Mouse (Mus musculus): ENCODE measurements around the gene Trmt44. TPM values are rescaled to one million over a fixed set of nuclear protein-coding genes. Genes with fewer than 3 reads are reported as not detected.

Trmt44 gene
- polyA plus RNA-seq, 1 experiment = 9.8 TPM

DNA sequence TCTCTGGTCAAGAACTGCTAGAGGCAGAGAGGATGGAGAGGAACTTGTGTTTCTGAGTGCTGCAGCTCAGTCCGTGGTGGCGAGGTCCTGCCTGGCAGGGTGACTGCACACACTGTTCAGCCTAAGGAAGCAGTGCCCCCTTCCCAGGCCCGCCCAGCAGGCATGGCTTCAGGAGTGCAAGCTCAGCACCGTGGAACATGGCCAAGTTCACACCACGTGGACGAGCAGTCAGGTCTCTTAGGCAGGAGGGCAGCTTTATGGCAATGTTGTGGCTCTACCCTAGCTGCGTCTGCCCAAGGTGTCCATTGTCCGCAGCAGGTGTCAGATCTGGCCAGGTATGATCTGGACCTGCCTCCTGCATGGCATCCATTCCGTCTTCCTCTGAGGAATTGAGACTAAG is 36.3 kb upstream of the Trmt44 start:
- Histone ChIP-seq H3K27ac (ENCODE audit: control insufficient read depth, insufficient read depth, low read length) (no peak overlapping the region), H3K4me3 (ENCODE audit: control insufficient read depth, insufficient read depth, low read length) (no peak overlapping the region), H3K36me3 (ENCODE audit: control insufficient read depth, insufficient read depth, low read length) (no peaks in the 10 kb centered on the region), H3K4me1 (replicated peaks; ENCODE audit: control insufficient read depth, insufficient read depth, low read length) (no peaks in the 10 kb centered on the region), H3K27me3 (ENCODE audit: control insufficient read depth, insufficient read depth, low read length) (no peaks in the 10 kb centered on the region)
- no peak for DNase-seq
- TF ChIP-seq POLR2A (IDR thresholded peaks at IDR 0.05; ENCODE audit: control insufficient read depth, extremely low read depth, insufficient read depth, low read length, poor library complexity) = no peak
- TF ChIP-seq CTCF (IDR thresholded peaks at IDR 0.05; ENCODE audit: borderline replicate concordance, control insufficient read depth, extremely low read depth, insufficient read depth, low read length, poor library complexity) = no peak
- WGBS = 93% methylated on average over 9 of the region's 9 CpGs

- Histone ChIP-seq H3K27me3 (ENCODE audit: control insufficient read depth, insufficient read depth, low read length) (no peaks in the 10 kb centered on the region), H3K4me3 (ENCODE audit: control insufficient read depth, insufficient read depth, low read length) (no peak overlapping the region), H3K4me1 (replicated peaks; ENCODE audit: control insufficient read depth, insufficient read depth, low read length) (no peaks in the 10 kb centered on the region), H3K36me3 (ENCODE audit: control insufficient read depth, insufficient read depth, low read length) (no peaks in the 10 kb centered on the region), H3K27ac (ENCODE audit: control insufficient read depth, insufficient read depth, low read length) (no peak overlapping the region)
- TF ChIP-seq CTCF (IDR thresholded peaks at IDR 0.05; ENCODE audit: borderline replicate concordance, control insufficient read depth, extremely low read depth, insufficient read depth, low read length, poor library complexity) = no peak
- no peak for TF ChIP-seq POLR2A (IDR thresholded peaks at IDR 0.05; ENCODE audit: control insufficient read depth, extremely low read depth, insufficient read depth, low read length, poor library complexity)
- no peak for DNase-seq
- WGBS = 94% methylated on average over 7 of the region's 7 CpGs
Measured at GRCm38 (mm10) chr5:35610381-35610780, 35.5 kb upstream of the Trmt44 start.

GRCm38 (mm10) chr5:35609971-35610370 is 35.1 kb upstream of the Trmt44 start:
- Histone ChIP-seq H3K36me3 (ENCODE audit: control insufficient read depth, insufficient read depth, low read length) (no peaks in the 10 kb centered on the region), H3K27me3 (ENCODE audit: control insufficient read depth, insufficient read depth, low read length) (no peaks in the 10 kb centered on the region), H3K4me1 (replicated peaks; ENCODE audit: control insufficient read depth, insufficient read depth, low read length) (no peaks in the 10 kb centered on the region), H3K27ac (ENCODE audit: control insufficient read depth, insufficient read depth, low read length) (no peak overlapping the region), H3K4me3 (ENCODE audit: control insufficient read depth, insufficient read depth, low read length) (no peak overlapping the region)
- WGBS = 77% methylated on average over 2 of the region's 2 CpGs
- TF ChIP-seq POLR2A (IDR thresholded peaks at IDR 0.05; ENCODE audit: control insufficient read depth, extremely low read depth, insufficient read depth, low read length, poor library complexity) (no peak), CTCF (IDR thresholded peaks at IDR 0.05; ENCODE audit: borderline replicate concordance, control insufficient read depth, extremely low read depth, insufficient read depth, low read length, poor library complexity) (no peak)
- no peak for DNase-seq

DNA sequence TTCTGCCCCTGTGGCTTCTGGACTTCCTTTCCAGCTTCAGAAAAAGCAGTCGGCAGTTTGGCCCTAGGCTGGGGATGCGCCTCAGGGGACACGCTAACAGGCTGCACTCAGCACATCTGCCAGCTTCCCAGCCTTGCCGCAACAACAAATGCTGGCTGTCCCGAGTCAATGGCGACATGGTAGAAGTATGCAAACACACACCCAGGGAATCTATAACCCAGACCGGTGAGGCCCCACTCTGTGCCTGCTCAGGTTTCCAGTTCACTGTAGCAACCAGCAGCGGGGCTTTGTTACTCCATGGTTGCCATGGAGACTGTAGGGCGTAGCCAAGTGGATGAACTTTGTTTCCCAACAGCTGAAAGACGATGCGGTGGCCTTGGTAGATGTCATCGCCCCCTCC is 34.5 kb upstream of the Trmt44 start:
- H3K27me3 ChIP-seq (ENCODE audit: control insufficient read depth, insufficient read depth, low read length) = no peaks in the 10 kb centered on the region
- WGBS = 59% methylated on average over 12 of the region's 12 CpGs
- DNase-seq = no peak
- H3K4me1 ChIP-seq (replicated peaks; ENCODE audit: control insufficient read depth, insufficient read depth, low read length) = no peaks in the 10 kb centered on the region
- H3K36me3 ChIP-seq (ENCODE audit: control insufficient read depth, insufficient read depth, low read length) = no peaks in the 10 kb centered on the region; the same call in 1 of the 2 replicates
- TF ChIP-seq CTCF (IDR thresholded peaks at IDR 0.05; ENCODE audit: borderline replicate concordance, control insufficient read depth, extremely low read depth, insufficient read depth, low read length, poor library complexity) (no peak), POLR2A (IDR thresholded peaks at IDR 0.05; ENCODE audit: control insufficient read depth, extremely low read depth, insufficient read depth, low read length, poor library complexity) (no peak)
- H3K27ac ChIP-seq (ENCODE audit: control insufficient read depth, insufficient read depth, low read length) = no peak overlapping the region
- H3K4me3 ChIP-seq (ENCODE audit: control insufficient read depth, insufficient read depth, low read length) = no peak overlapping the region

DNA sequence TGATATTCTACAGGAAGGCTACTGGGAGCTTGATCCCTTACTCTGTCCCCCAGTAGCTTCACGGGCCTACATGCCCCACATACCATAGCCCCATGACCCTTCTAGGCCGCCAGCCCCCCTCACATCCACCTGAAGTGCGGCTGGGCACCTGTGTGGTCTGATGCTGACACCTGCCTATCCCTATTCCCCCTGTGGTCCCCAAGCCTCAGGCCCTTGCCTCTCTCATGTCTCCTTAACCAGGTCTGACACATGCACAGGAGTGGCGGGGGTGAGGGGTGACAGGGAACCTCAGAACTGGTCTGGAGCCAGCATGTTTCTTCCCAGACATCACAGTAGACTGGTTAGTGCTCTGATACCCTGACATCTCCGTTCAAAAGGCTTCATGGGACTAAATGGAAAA is 33.7 kb upstream of the Trmt44 start:
- Histone ChIP-seq H3K27ac (ENCODE audit: control insufficient read depth, insufficient read depth, low read length) (no peak overlapping the region), H3K36me3 (ENCODE audit: control insufficient read depth, insufficient read depth, low read length) (no peaks in the 10 kb centered on the region; the same call in 1 of the 2 replicates), H3K4me3 (ENCODE audit: control insufficient read depth, insufficient read depth, low read length) (no peak overlapping the region), H3K27me3 (ENCODE audit: control insufficient read depth, insufficient read depth, low read length) (no peaks in the 10 kb centered on the region), H3K4me1 (replicated peaks; ENCODE audit: control insufficient read depth, insufficient read depth, low read length) (no peaks in the 10 kb centered on the region)
- 85% methylated on average over 5 of the region's 5 CpGs for WGBS
- DNase-seq = no peak
- TF ChIP-seq CTCF (IDR thresholded peaks at IDR 0.05; ENCODE audit: borderline replicate concordance, control insufficient read depth, extremely low read depth, insufficient read depth, low read length, poor library complexity) (no peak), POLR2A (IDR thresholded peaks at IDR 0.05; ENCODE audit: control insufficient read depth, extremely low read depth, insufficient read depth, low read length, poor library complexity) (no peak)

DNA sequence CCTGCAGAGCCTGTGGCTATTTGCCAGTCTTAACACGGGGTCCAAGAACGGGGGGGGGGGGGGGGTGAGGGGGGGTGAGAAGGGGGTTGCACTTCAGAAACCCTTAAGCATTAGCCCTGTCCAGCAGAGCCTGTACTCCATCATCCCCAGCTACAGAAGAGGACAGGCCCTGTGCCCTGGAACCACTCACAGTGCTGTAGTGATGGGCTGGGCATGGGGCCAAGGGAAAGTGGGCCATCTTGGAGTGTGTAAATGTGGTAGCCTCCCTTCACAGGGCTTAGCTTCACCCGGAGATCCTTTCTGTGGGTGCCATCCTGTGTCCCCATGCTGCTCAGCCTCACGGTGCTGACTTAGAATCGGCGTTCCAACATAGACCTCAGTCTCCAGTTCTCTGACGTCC is 32.9 kb upstream of the Trmt44 start:
- WGBS = 93% methylated on average over 7 of the region's 7 CpGs
- Histone ChIP-seq H3K27me3 (ENCODE audit: control insufficient read depth, insufficient read depth, low read length) (no peaks in the 10 kb centered on the region), H3K4me1 (replicated peaks; ENCODE audit: control insufficient read depth, insufficient read depth, low read length) (no peaks in the 10 kb centered on the region), H3K27ac (ENCODE audit: control insufficient read depth, insufficient read depth, low read length) (no peak overlapping the region), H3K36me3 (ENCODE audit: control insufficient read depth, insufficient read depth, low read length) (peaks cover 5% of the 10 kb centered on the region; the same call in 1 of the 2 replicates), H3K4me3 (ENCODE audit: control insufficient read depth, insufficient read depth, low read length) (no peak overlapping the region)
- TF ChIP-seq POLR2A (IDR thresholded peaks at IDR 0.05; ENCODE audit: control insufficient read depth, extremely low read depth, insufficient read depth, low read length, poor library complexity) (no peak), CTCF (IDR thresholded peaks at IDR 0.05; ENCODE audit: borderline replicate concordance, control insufficient read depth, extremely low read depth, insufficient read depth, low read length, poor library complexity) (no peak)
- no peak for DNase-seq

DNA sequence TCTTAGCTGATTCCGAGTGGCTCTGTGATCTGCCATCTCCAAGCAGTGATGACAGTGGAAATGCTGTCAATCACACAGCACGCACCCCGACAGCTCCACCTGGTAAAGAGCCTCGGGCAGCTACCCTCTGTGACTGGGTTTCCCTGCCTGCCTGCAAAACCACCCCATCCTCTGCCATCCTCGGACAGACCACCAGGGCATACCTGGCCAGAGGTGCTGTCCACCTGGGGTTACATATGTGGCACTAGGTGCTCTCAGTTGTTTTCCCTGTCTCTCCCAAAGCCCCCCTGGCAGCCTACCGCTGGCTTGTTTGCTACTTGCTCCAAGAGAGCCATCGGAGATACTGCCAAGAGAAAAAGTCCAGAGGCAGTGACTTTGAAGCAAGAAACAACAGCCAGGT is 31.9 kb upstream of the Trmt44 start:
- Histone ChIP-seq H3K4me3 (ENCODE audit: control insufficient read depth, insufficient read depth, low read length) (no peak overlapping the region), H3K27me3 (ENCODE audit: control insufficient read depth, insufficient read depth, low read length) (no peaks in the 10 kb centered on the region), H3K4me1 (replicated peaks; ENCODE audit: control insufficient read depth, insufficient read depth, low read length) (no peaks in the 10 kb centered on the region), H3K27ac (ENCODE audit: control insufficient read depth, insufficient read depth, low read length) (no peak overlapping the region), H3K36me3 (ENCODE audit: control insufficient read depth, insufficient read depth, low read length) (peaks cover 11% of the 10 kb centered on the region; the same call in 1 of the 2 replicates)
- DNase-seq = no peak
- 97% methylated on average over 7 of the region's 7 CpGs for WGBS
- TF ChIP-seq CTCF (IDR thresholded peaks at IDR 0.05; ENCODE audit: borderline replicate concordance, control insufficient read depth, extremely low read depth, insufficient read depth, low read length, poor library complexity) (no peak), POLR2A (IDR thresholded peaks at IDR 0.05; ENCODE audit: control insufficient read depth, extremely low read depth, insufficient read depth, low read length, poor library complexity) (no peak)

Measured in thymus, adult 2 months (tissue).